In genomic region chr9:117115609-117116008, GRCm38 (mm10) we compare ENCODE assay signal across 18 mouse cellular contexts.
"Had no signal": no experiment of that assay in that cellular context is flagged by ENCODE, and none has a peak within 500 bp of the region (broad histone marks: within the 10 kb centered on the region; RNA-seq: fewer than 3 reads in every experiment).

No protein-coding gene starts in this region.

- H3K27ac ChIP-seq: kidney, postnatal 0 days; limb, embryonic 12.5 days; limb, embryonic 15.5 days; liver, embryonic 14.5 days; stomach, postnatal 0 days had no signal

- H3K36me3 ChIP-seq: limb, embryonic 12.5 days; limb, embryonic 15.5 days had no signal

- H3K4me2 ChIP-seq: limb, embryonic 12.5 days; limb, embryonic 15.5 days; liver, embryonic 11.5 days; midbrain, embryonic 11.5 days had no signal

- H3K27me3 ChIP-seq: limb, embryonic 12.5 days; limb, embryonic 15.5 days had no signal

- ATAC-seq: liver, postnatal 0 days had no signal

- H3K9me3 ChIP-seq: limb, embryonic 12.5 days; limb, embryonic 15.5 days had no signal

- H3K9ac ChIP-seq: limb, embryonic 12.5 days; limb, embryonic 15.5 days; liver, embryonic 14.5 days; liver, postnatal 0 days had no signal

- DNase-seq: kidney, adult 18-20 months; kidney, postnatal 4 days; left cerebral cortex, postnatal 4 days; liver, postnatal 0 days; lung, postnatal 14 days; lung, postnatal 4 days; midbrain, embryonic 14.5 days; right cerebral cortex, postnatal 14 days; right cerebral cortex, postnatal 4 days; thymus, adult 2 months; thymus, postnatal 25 days had no signal

- H3K4me3 ChIP-seq: limb, embryonic 12.5 days; limb, embryonic 15.5 days had no signal
